Mouse (Mus musculus) heart, embryonic 14.5 days (tissue): Measurements from ENCODE around the gene Rpl23. TPM values are rescaled to one million over a fixed set of nuclear protein-coding genes. Genes with fewer than 3 reads are reported as not detected.
A peak's percentile ranks its signal among the peaks of the same experiment; 100 is the strongest.

Experiments used
- ATAC-seq: fragments of 200-750 bp; cut with Nextera tagmentation; 2 replicates; pipeline ENCODE4 v1.8.0; 2017; ENCODE audit warnings: low read depth, moderate TSS enrichment; ENCODE audit not compliant: insufficient number of reproducible peaks, insufficient read depth, low FRiP score
- H3K27ac ChIP-seq, 2 experiments: fragments of 200-500 bp in 1 of 2; fragments of 300-500 bp in 1 of 2; sonication (generic) in 1 of 2; replicated peaks in 1 of 2; 2 replicates each; pipeline ENCODE4 v1.5.1; 2012 to 2014; ENCODE audit warnings: low read depth in 2 of 2, low read length in 2 of 2, control low read depth in 1 of 2, mild to moderate bottlenecking in 1 of 2, mixed read lengths in 1 of 2; ENCODE audit not compliant: control insufficient read depth in 1 of 2, insufficient read depth in 1 of 2
- H3K27me3 ChIP-seq: fragments of 300-500 bp; sonication (generic); 2 replicates; pipeline ENCODE4 v1.6.1; 2014; ENCODE audit warnings: mild to moderate bottlenecking, low read length, control low read depth; ENCODE audit not compliant: control insufficient read depth, insufficient read depth
- H3K36me3 ChIP-seq: fragments of 300-500 bp; sonication (generic); 2 replicates; pipeline ENCODE4 v1.6.1; 2014; ENCODE audit warnings: mild to moderate bottlenecking, control low read depth, low read length, mixed read lengths; ENCODE audit not compliant: control insufficient read depth, insufficient read depth
- H3K4me1 ChIP-seq, 2 experiments: fragments of 200-500 bp in 1 of 2; fragments of 300-500 bp in 1 of 2; sonication (generic) in 1 of 2; 2 replicates each; pipeline ENCODE4 v1.6.1; 2012 to 2014; ENCODE audit warnings: low read length in 2 of 2, control low read depth in 1 of 2, mixed read lengths in 1 of 2; ENCODE audit not compliant: control insufficient read depth in 2 of 2, insufficient read depth in 2 of 2
- H3K4me2 ChIP-seq: fragments of 300-500 bp; sonication (generic); 2 replicates; pipeline ENCODE4 v1.6.1; 2014; ENCODE audit warnings: mild to moderate bottlenecking, low read length
- H3K4me3 ChIP-seq, 2 experiments: fragments of 200-500 bp in 1 of 2; fragments of 300-500 bp in 1 of 2; sonication (generic) in 1 of 2; 2 replicates each; pipeline ENCODE4 v1.5.1; 2012 to 2014; ENCODE audit warnings: low read length in 2 of 2, mild to moderate bottlenecking in 2 of 2, control low read depth in 1 of 2, low read depth in 1 of 2, moderate library complexity in 1 of 2; ENCODE audit not compliant: control insufficient read depth in 1 of 2, insufficient read depth in 1 of 2
- H3K9ac ChIP-seq: fragments of 300-500 bp; sonication (generic); 2 replicates; pipeline ENCODE4 v1.6.1; 2014; ENCODE audit warnings: mild to moderate bottlenecking, low read length
- H3K9me3 ChIP-seq: fragments of 300-500 bp; sonication (generic); 2 replicates; pipeline ENCODE4 v1.6.1; 2016; ENCODE audit warnings: low read length, control low read depth; ENCODE audit not compliant: control insufficient read depth
- WGBS: fragments of 180-500 bp; shearing (Covaris S2); extraction: QIAGEN DNeasy Blood & Tissue Kit; methylation state at CpG from one replicate; pipeline ENCODE4 v1.1.7; 2014; 5-methylcytosine and 5-hydroxymethylcytosine counted together
- polyA plus RNA-seq: library from polyadenylated mRNA; unstranded; fragments of >200 nt; fragmentation: Nextera tagmentation; extraction: Ambion mirVana; gene quantifications from 2 replicates; pipeline ENCODE4 v1.2.1, GENCODE M21; 2014

Gene Rpl23
- 499 and 536 TPM in 2 replicates for polyA plus RNA-seq

GRCm38 (mm10) chr11:97781832-97782563 lies at the start of gene Rpl23:
Gene Rpl23 (minus strand): TSS chr11:97782437.
- Histone ChIP-seq H3K4me2 (peak within 1 kb of the TSS; percentile 87), H3K27ac (peak within 1 kb of the TSS; percentile 85 to 86), H3K9ac (peak within 1 kb of the TSS; percentile 100), H3K9me3 (no peaks in the 10 kb centered on the region), H3K4me1 (peaks cover 3 to 10% of the 10 kb centered on the region in 2 experiments), H3K36me3 (peaks cover 42% of the 10 kb centered on the region), H3K4me3 (peak within 1 kb of the TSS; percentile 66 to 79), H3K27me3 (no peaks in the 10 kb centered on the region)
- under 1% methylated on average over 66 of the region's 67 CpGs for WGBS
- ATAC-seq, result peak; percentile 93

GRCm38 (mm10) chr11:97832001-97832400 lies 49.8 kb upstream of the Rpl23 start:
- Histone ChIP-seq H3K36me3 (peaks cover 84% of the 10 kb centered on the region), H3K4me2 (no peak overlapping the region), H3K27me3 (no peaks in the 10 kb centered on the region), H3K27ac (no peak overlapping the region), H3K4me3 (no peak overlapping the region), H3K9ac (no peak overlapping the region), H3K4me1 (peaks cover 0 to 5% of the 10 kb centered on the region in 2 experiments; a peak in 2 of 4 replicates), H3K9me3 (no peaks in the 10 kb centered on the region)
- no peak for ATAC-seq
- 83% methylated on average over 11 of the region's 11 CpGs for WGBS

- Histone ChIP-seq H3K4me2 (no peak overlapping the region), H3K9ac (no peak overlapping the region), H3K36me3 (peaks cover 84% of the 10 kb centered on the region), H3K9me3 (no peaks in the 10 kb centered on the region), H3K4me1 (peaks cover 0 to 3% of the 10 kb centered on the region in 2 experiments; a peak in 1 of 4 replicates), H3K4me3 (no peak overlapping the region), H3K27me3 (no peaks in the 10 kb centered on the region), H3K27ac (no peak overlapping the region)
- no peak for ATAC-seq
- WGBS, result 83% methylated on average over 6 of the region's 6 CpGs
Measured at GRCm38 (mm10) chr11:97830501-97830900, 48.3 kb upstream of the Rpl23 start.

GRCm38 (mm10) chr11:97829913-97830476 lies 47.8 kb upstream of the Rpl23 start:
- no peaks in the 10 kb centered on the region for H3K9me3 ChIP-seq
- H3K9ac ChIP-seq, result no peak overlapping the region
- H3K27me3 ChIP-seq, result no peaks in the 10 kb centered on the region
- 86% methylated on average over 12 of the region's 12 CpGs for WGBS
- no peak for ATAC-seq
- H3K4me1 ChIP-seq, result peaks cover 0 to 3% of the 10 kb centered on the region in 2 experiments; a peak in 1 of 4 replicates
- peaks cover 84% of the 10 kb centered on the region for H3K36me3 ChIP-seq
- no peak overlapping the region for H3K4me3 ChIP-seq
- no peak overlapping the region for H3K27ac ChIP-seq
- no peak overlapping the region for H3K4me2 ChIP-seq

- H3K4me1 ChIP-seq, result peaks cover 0 to 3% of the 10 kb centered on the region in 2 experiments; a peak in 1 of 4 replicates
- no peak overlapping the region for H3K4me2 ChIP-seq
- 75% methylated on average over 7 of the region's 7 CpGs for WGBS
- H3K4me3 ChIP-seq, result no peak overlapping the region
- H3K27ac ChIP-seq, result no peak overlapping the region
- no peak overlapping the region for H3K9ac ChIP-seq
- no peaks in the 10 kb centered on the region for H3K27me3 ChIP-seq
- no peak for ATAC-seq
- peaks cover 84% of the 10 kb centered on the region for H3K36me3 ChIP-seq
- H3K9me3 ChIP-seq, result no peaks in the 10 kb centered on the region
Measured at GRCm38 (mm10) chr11:97829365-97829764, 47.1 kb upstream of the Rpl23 start.

GRCm38 (mm10) chr11:97827654-97828053 lies 45.4 kb upstream of the Rpl23 start:
- H3K9me3 ChIP-seq, result no peaks in the 10 kb centered on the region
- no peaks in the 10 kb centered on the region for H3K27me3 ChIP-seq
- H3K4me3 ChIP-seq, result no peak overlapping the region
- ATAC-seq, result no peak
- no peak overlapping the region for H3K4me2 ChIP-seq
- 51% methylated on average over 6 of the region's 6 CpGs for WGBS
- peaks cover 0 to 3% of the 10 kb centered on the region in 2 experiments; a peak in 1 of 4 replicates for H3K4me1 ChIP-seq
- no peak overlapping the region for H3K27ac ChIP-seq
- H3K36me3 ChIP-seq, result peaks cover 83% of the 10 kb centered on the region
- no peak overlapping the region for H3K9ac ChIP-seq

GRCm38 (mm10) chr11:97826414-97826813 lies 44.2 kb upstream of the Rpl23 start:
- Histone ChIP-seq H3K4me1 (peaks cover 1 to 3% of the 10 kb centered on the region in 2 experiments; a peak in 3 of 4 replicates), H3K4me3 (no peak overlapping the region), H3K27me3 (no peaks in the 10 kb centered on the region), H3K36me3 (peaks cover 76% of the 10 kb centered on the region), H3K9me3 (no peaks in the 10 kb centered on the region), H3K4me2 (no peak overlapping the region), H3K9ac (no peak overlapping the region), H3K27ac (no peak overlapping the region)
- WGBS, result 76% methylated on average over 7 of the region's 7 CpGs
- ATAC-seq, result no peak
